Mouse (Mus musculus): ENCODE measurements at regions not wholly inside any gene's neighbourhood (a gene's known extent, or its start where the extent isn't known, plus 50 kb on each side); places are given as distances from the start of the nearest gene placed in this dataset.

DNA sequence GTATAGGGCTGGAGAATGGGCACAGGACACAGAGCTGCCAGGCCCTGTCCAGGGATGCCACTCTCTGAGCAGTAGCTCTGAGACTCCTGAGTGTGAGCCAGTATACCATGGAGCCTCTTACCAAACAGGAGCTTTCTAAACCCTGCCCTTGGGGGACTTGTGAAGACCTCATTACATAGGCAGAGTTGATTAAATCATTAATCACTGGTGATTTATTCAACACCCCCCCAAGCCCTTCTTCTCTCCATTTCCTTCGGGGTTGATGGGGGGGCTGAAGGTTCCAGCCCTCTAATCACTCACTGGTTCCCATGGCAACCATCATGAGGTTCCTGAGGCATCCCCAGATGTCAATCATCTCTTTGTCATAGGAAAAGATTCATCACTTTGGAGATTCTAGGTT is 81.0 kb upstream of the Plekha5 start:
- Histone ChIP-seq H3K4me1 (peaks cover 17% of the 10 kb centered on the region), H3K9me3 (no peaks in the 10 kb centered on the region), H3K4me3 (no peak overlapping the region), H3K27me3 (no peaks in the 10 kb centered on the region), H3K36me3 (no peaks in the 10 kb centered on the region), H3K27ac (replicated peaks) (0 out of 2 replicates have a peak overlapping the region, but pooled peaks have one; percentile 52), H3K4me2 (replicated peaks) (no peak overlapping the region), H3K9ac (replicated peaks) (no peak overlapping the region)
- WGBS, result 23% methylated on average over 1 of the region's 1 CpGs
- peak; percentile 44 for ATAC-seq (ENCODE audit: low FRiP score, low read depth)

GRCm38 (mm10) chr6:140339731-140340130 is 84.1 kb upstream of the Plekha5 start:
- H3K9ac ChIP-seq (replicated peaks), result no peak overlapping the region
- no peak overlapping the region for H3K27ac ChIP-seq (replicated peaks)
- 80% methylated on average over 13 of the region's 13 CpGs for WGBS
- no peaks in the 10 kb centered on the region for H3K36me3 ChIP-seq
- no peak for ATAC-seq (ENCODE audit: low FRiP score, low read depth)
- H3K4me1 ChIP-seq, result peaks cover 30% of the 10 kb centered on the region
- no peak overlapping the region for H3K4me3 ChIP-seq
- H3K4me2 ChIP-seq (replicated peaks), result no peak overlapping the region
- H3K27me3 ChIP-seq, result no peaks in the 10 kb centered on the region
- H3K9me3 ChIP-seq, result no peaks in the 10 kb centered on the region

- 23% methylated on average over 19 of the region's 19 CpGs for WGBS
- Histone ChIP-seq H3K27me3 (no peaks in the 10 kb centered on the region), H3K4me2 (replicated peaks) (peak overlapping the region; percentile 43), H3K36me3 (no peaks in the 10 kb centered on the region), H3K27ac (replicated peaks) (peak overlapping the region; percentile 76), H3K9ac (replicated peaks) (peak overlapping the region; percentile 31; the same call in 1 of the 2 replicates), H3K4me1 (peaks cover 27% of the 10 kb centered on the region), H3K4me3 (0 out of 2 replicates have a peak overlapping the region, but pooled peaks have one; percentile 18), H3K9me3 (no peaks in the 10 kb centered on the region)
- ATAC-seq (ENCODE audit: low FRiP score, low read depth), result no peak
Observed at GRCm38 (mm10) chr6:140337897-140338749, 85.7 kb upstream of the Plekha5 start.

DNA sequence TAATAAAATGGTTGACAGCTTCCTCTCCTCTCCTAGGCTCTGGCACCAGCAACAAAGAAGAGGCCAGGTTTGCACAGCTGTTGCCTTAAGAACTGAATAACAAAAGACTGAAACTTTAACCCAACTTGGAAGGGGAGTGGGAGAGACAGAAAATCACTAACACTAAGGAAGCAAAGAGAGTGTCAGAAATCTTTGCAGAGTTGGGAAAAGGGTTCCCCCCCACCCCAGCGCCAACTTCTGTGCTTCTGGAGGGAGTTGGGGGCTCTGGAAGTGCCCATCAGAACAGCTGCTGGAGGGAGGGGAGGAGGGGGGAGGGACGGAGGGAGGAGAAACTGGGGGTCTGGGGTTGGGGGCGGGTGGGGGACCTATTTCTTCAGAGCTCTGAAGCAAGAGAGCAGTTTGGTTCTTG is 86.8 kb upstream of the Plekha5 start:
- ATAC-seq (ENCODE audit: low FRiP score, low read depth), result peak; percentile 74
- WGBS, result 0% methylated on average over 1 of the region's 3 CpGs
- peak overlapping the region; percentile 43 for H3K4me2 ChIP-seq (replicated peaks)
- no peaks in the 10 kb centered on the region for H3K36me3 ChIP-seq
- H3K9me3 ChIP-seq, result no peaks in the 10 kb centered on the region
- H3K27me3 ChIP-seq, result no peaks in the 10 kb centered on the region
- H3K4me3 ChIP-seq, result no peak overlapping the region
- H3K27ac ChIP-seq (replicated peaks), result peak overlapping the region; percentile 76
- peaks cover 20% of the 10 kb centered on the region for H3K4me1 ChIP-seq
- no peak overlapping the region for H3K9ac ChIP-seq (replicated peaks)

GRCm38 (mm10) chr6:140336414-140336941 is 87.4 kb upstream of the Plekha5 start:
- Histone ChIP-seq H3K36me3 (no peaks in the 10 kb centered on the region), H3K4me3 (no peak overlapping the region), H3K9me3 (no peaks in the 10 kb centered on the region), H3K4me1 (peaks cover 20% of the 10 kb centered on the region), H3K27me3 (no peaks in the 10 kb centered on the region), H3K9ac (replicated peaks) (no peak overlapping the region), H3K27ac (replicated peaks) (peak overlapping the region; percentile 76), H3K4me2 (replicated peaks) (peak overlapping the region; percentile 43)
- peak; percentile 80 for ATAC-seq (ENCODE audit: low FRiP score, low read depth)
- WGBS, result under 1% methylated on average over 13 of the region's 13 CpGs

GRCm38 (mm10) chr6:140333397-140333796 is 90.5 kb upstream of the Plekha5 start:
- peaks cover 19% of the 10 kb centered on the region for H3K4me1 ChIP-seq
- H3K4me2 ChIP-seq (replicated peaks), result no peak overlapping the region
- no peaks in the 10 kb centered on the region for H3K9me3 ChIP-seq
- no peak overlapping the region for H3K4me3 ChIP-seq
- ATAC-seq (ENCODE audit: low FRiP score, low read depth), result no peak
- WGBS, result 71% methylated on average over 3 of the region's 3 CpGs
- no peak overlapping the region for H3K27ac ChIP-seq (replicated peaks)
- H3K9ac ChIP-seq (replicated peaks), result no peak overlapping the region
- H3K27me3 ChIP-seq, result no peaks in the 10 kb centered on the region
- H3K36me3 ChIP-seq, result no peaks in the 10 kb centered on the region

- WGBS, result 94% methylated on average over 11 of the region's 11 CpGs
- H3K4me3 ChIP-seq, result no peak overlapping the region
- no peaks in the 10 kb centered on the region for H3K27me3 ChIP-seq
- ATAC-seq (ENCODE audit: low FRiP score, low read depth), result no peak
- no peak overlapping the region for H3K27ac ChIP-seq (replicated peaks)
- no peaks in the 10 kb centered on the region for H3K36me3 ChIP-seq
- H3K4me2 ChIP-seq (replicated peaks), result no peak overlapping the region
- H3K9me3 ChIP-seq, result no peaks in the 10 kb centered on the region
- H3K4me1 ChIP-seq, result no peaks in the 10 kb centered on the region
- no peak overlapping the region for H3K9ac ChIP-seq (replicated peaks)
Observed at GRCm38 (mm10) chr6:140308641-140309040, 115.2 kb upstream of the Plekha5 start.

GRCm38 (mm10) chr6:140306811-140307558 is 116.9 kb upstream of the Plekha5 start:
- no peaks in the 10 kb centered on the region for H3K4me1 ChIP-seq
- no peak overlapping the region for H3K4me2 ChIP-seq (replicated peaks)
- H3K36me3 ChIP-seq, result no peaks in the 10 kb centered on the region
- H3K4me3 ChIP-seq, result no peak overlapping the region
- no peaks in the 10 kb centered on the region for H3K9me3 ChIP-seq
- 84% methylated on average over 6 of the region's 6 CpGs for WGBS
- no peak for ATAC-seq (ENCODE audit: low FRiP score, low read depth)
- no peak overlapping the region for H3K27ac ChIP-seq (replicated peaks)
- H3K9ac ChIP-seq (replicated peaks), result no peak overlapping the region
- H3K27me3 ChIP-seq, result no peaks in the 10 kb centered on the region

GRCm38 (mm10) chr6:140304105-140304504 is 119.7 kb upstream of the Plekha5 start:
- no peak for ATAC-seq (ENCODE audit: low FRiP score, low read depth)
- no peak overlapping the region for H3K4me2 ChIP-seq (replicated peaks)

DNA sequence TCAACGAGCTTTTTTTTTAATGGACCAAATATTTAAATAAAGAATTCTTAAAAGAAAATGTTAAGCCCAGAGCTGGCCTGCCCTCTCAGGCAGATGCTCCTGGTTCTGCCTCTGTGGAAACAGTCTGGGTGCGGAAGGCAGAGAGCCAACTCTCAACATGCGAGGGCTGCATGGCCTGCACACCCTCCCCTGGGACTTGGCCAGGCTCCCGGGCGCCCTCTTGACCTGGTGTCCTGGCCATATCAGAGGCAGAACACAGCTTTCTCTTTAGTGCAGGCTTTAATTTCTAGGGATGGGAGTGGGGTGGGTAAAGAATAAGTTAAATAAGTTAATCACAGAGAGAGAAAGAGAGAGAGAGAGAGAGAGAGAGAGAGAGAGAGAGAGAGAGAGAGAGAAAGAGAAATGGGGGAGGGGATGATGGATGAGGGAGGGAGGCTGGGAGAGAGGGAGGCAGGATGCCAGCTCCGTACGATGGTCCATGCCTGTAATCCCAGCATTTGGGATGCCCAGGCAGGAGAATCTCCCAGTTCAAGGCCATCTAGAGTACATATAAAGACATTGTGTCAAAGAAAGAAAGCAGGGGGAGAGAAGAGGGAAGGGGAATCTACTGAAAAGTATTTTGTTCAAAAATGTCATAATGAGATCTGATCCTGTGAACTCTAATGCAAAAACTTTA is 123.2 kb upstream of the Plekha5 start:
- Histone ChIP-seq H3K27ac (replicated peaks) (no peak overlapping the region), H3K9ac (replicated peaks) (no peak overlapping the region), H3K4me1 (no peaks in the 10 kb centered on the region), H3K27me3 (no peaks in the 10 kb centered on the region), H3K4me2 (replicated peaks) (no peak overlapping the region), H3K36me3 (no peaks in the 10 kb centered on the region), H3K4me3 (no peak overlapping the region), H3K9me3 (no peaks in the 10 kb centered on the region)
- 60% methylated on average over 7 of the region's 7 CpGs for WGBS
- no peak for ATAC-seq (ENCODE audit: low FRiP score, low read depth)

More at GRCm38 (mm10) chr6:140304105-140304504, 119.7 kb upstream of the Plekha5 start:
- Histone ChIP-seq H3K27ac (replicated peaks) (no peak overlapping the region), H3K4me3 (no peak overlapping the region), H3K27me3 (no peaks in the 10 kb centered on the region), H3K9ac (replicated peaks) (no peak overlapping the region), H3K36me3 (no peaks in the 10 kb centered on the region), H3K9me3 (no peaks in the 10 kb centered on the region), H3K4me1 (no peaks in the 10 kb centered on the region)
- WGBS, result 77% methylated on average over 5 of the region's 5 CpGs

GRCm38 (mm10) chr6:140299653-140300052 is 124.2 kb upstream of the Plekha5 start:
- Histone ChIP-seq H3K4me1 (no peaks in the 10 kb centered on the region), H3K9me3 (no peaks in the 10 kb centered on the region), H3K27ac (replicated peaks) (no peak overlapping the region), H3K4me3 (no peak overlapping the region), H3K9ac (replicated peaks) (no peak overlapping the region), H3K4me2 (replicated peaks) (no peak overlapping the region), H3K36me3 (no peaks in the 10 kb centered on the region), H3K27me3 (no peaks in the 10 kb centered on the region)
- ATAC-seq (ENCODE audit: low FRiP score, low read depth), result no peak
- 74% methylated on average over 7 of the region's 7 CpGs for WGBS

All from midbrain, embryonic 12.5 days (tissue).